In genomic region chr15:99449751-99450280, GRCm38 (mm10) we compare ENCODE assay signal across 7 mouse cellular contexts. TPM values are rescaled to one million over a fixed set of nuclear protein-coding genes. Genes with fewer than 3 reads are reported as not detected.
A peak's percentile ranks its signal among the peaks of the same experiment; 100 is the strongest.
DNase-seq lines count a peak whose midpoint lies in the region; ATAC-seq lines count a peak whose summit lies in the region.

No protein-coding gene starts in this region.

- no peak overlapping the region; the same call in 1 of the 2 replicates for H3K9ac ChIP-seq in kidney, embryonic 16.5 days (replicated peaks; ENCODE audit: low read length)
- no peak overlapping the region for H3K9ac ChIP-seq in forebrain, embryonic 12.5 days
- 0 out of 2 replicates have a peak overlapping the region, but pooled peaks have one; percentile 13 for H3K9ac ChIP-seq in liver, embryonic 13.5 days

- no peaks in the 10 kb centered on the region; the same call in 1 of the 2 replicates for H3K36me3 ChIP-seq in kidney, embryonic 16.5 days (ENCODE audit: insufficient read depth, low read length)
- H3K36me3 ChIP-seq in forebrain, embryonic 12.5 days (replicated peaks): 0 out of 2 replicates have a peak, but pooled peaks cover 4% of the 10 kb centered on the region
- no peaks in the 10 kb centered on the region for H3K36me3 ChIP-seq in liver, embryonic 13.5 days

- H3K4me2 ChIP-seq in kidney, embryonic 16.5 days (replicated peaks; ENCODE audit: low read depth, low read length): no peak overlapping the region
- H3K4me2 ChIP-seq in forebrain, embryonic 12.5 days: no peak overlapping the region
- peak overlapping the region; percentile 53 for H3K4me2 ChIP-seq in liver, embryonic 13.5 days

- H3K9me3 ChIP-seq in kidney, embryonic 16.5 days (ENCODE audit: low read length): no peaks in the 10 kb centered on the region
- no peaks in the 10 kb centered on the region for H3K9me3 ChIP-seq in forebrain, embryonic 12.5 days
- H3K9me3 ChIP-seq in liver, embryonic 13.5 days (replicated peaks): no peaks in the 10 kb centered on the region

- WGBS in kidney, embryonic 16.5 days: 55% methylated on average over 8 of the region's 8 CpGs
- WGBS in forebrain, embryonic 12.5 days: 92% methylated on average over 8 of the region's 8 CpGs
- WGBS in liver, embryonic 13.5 days (ENCODE audit: insufficient replicate concordance): 22% methylated on average over 8 of the region's 8 CpGs

- DNase-seq in kidney, postnatal 4 days: no peak
- peak; percentile 31 for DNase-seq in liver, embryonic 13.5 days
- DNase-seq in cerebellum, postnatal 4 days (ENCODE audit: low spot score in 2 of 2): no peak
- DNase-seq in spleen, postnatal 4 days (ENCODE audit: low spot score in 2 of 2): no peak

- ATAC-seq in kidney, embryonic 16.5 days (ENCODE audit: low FRiP score, low TSS enrichment): no peak
- peak; percentile 26; the same call in 1 of the 2 replicates for ATAC-seq in common myeloid progenitor, adult 5-6 weeks (replicated peaks; ENCODE audit: low read depth, poor library complexity, severe bottlenecking)
- no peak for ATAC-seq in forebrain, embryonic 12.5 days (ENCODE audit: low FRiP score)
- peak; percentile 78 for ATAC-seq in liver, embryonic 13.5 days (ENCODE audit: low read depth)

- no peak overlapping the region for H3K4me3 ChIP-seq in kidney, embryonic 16.5 days (ENCODE audit: low read length)
- no peak overlapping the region for H3K4me3 ChIP-seq in forebrain, embryonic 12.5 days (replicated peaks)
- H3K4me3 ChIP-seq in liver, embryonic 13.5 days (replicated peaks): 0 out of 2 replicates have a peak overlapping the region, but pooled peaks have one; percentile 14

- H3K27me3 ChIP-seq in kidney, embryonic 16.5 days (ENCODE audit: insufficient read depth, low read length): no peaks in the 10 kb centered on the region
- H3K27me3 ChIP-seq in forebrain, embryonic 12.5 days: no peaks in the 10 kb centered on the region
- H3K27me3 ChIP-seq in liver, embryonic 13.5 days: no peaks in the 10 kb centered on the region

- H3K27ac ChIP-seq in kidney, embryonic 16.5 days (ENCODE audit: low read length): peak overlapping the region; percentile 47
- peak overlapping the region; percentile 25; the same call in 1 of the 2 replicates for H3K27ac ChIP-seq in forebrain, embryonic 12.5 days
- H3K27ac ChIP-seq in liver, embryonic 13.5 days: peak overlapping the region; percentile 62

- H3K4me1 ChIP-seq in kidney, embryonic 16.5 days (ENCODE audit: insufficient read depth, low read length): peaks cover 19% of the 10 kb centered on the region
- H3K4me1 ChIP-seq in forebrain, embryonic 12.5 days: peaks cover 28% of the 10 kb centered on the region
- H3K4me1 ChIP-seq in liver, embryonic 13.5 days (replicated peaks): peaks cover 42% of the 10 kb centered on the region

RNA-seq across cellular contexts. Expression of gene Nckap5l, which starts 7.7 kb away (rescaled TPM):
- polyA plus RNA-seq in kidney, embryonic 16.5 days (2015; fragmentation: Nextera tagmentation; extraction: Ambion mirVana): 9.3 and 10.9 TPM in 2 replicates
- 0.78 and 6.7 TPM in 2 replicates for total RNA-seq in common myeloid progenitor, adult 5-6 weeks (2017)
- 11.8 and 12.0 TPM in 2 replicates for polyA plus RNA-seq in forebrain, embryonic 12.5 days (2016; fragmentation: Nextera tagmentation; extraction: Ambion mirVana)
- 0.85 and 1.1 TPM in 2 replicates for polyA plus RNA-seq in liver, embryonic 13.5 days (2015; fragmentation: Nextera tagmentation; extraction: Ambion mirVana)

RNA-seq across cellular contexts. Expression of gene Bcdin3d, which starts 24.7 kb away (rescaled TPM):
- polyA plus RNA-seq in kidney, embryonic 16.5 days (2015; fragmentation: Nextera tagmentation; extraction: Ambion mirVana): 16.8 and 18.2 TPM in 2 replicates
- 4.9 and 5.4 TPM in 2 replicates for total RNA-seq in common myeloid progenitor, adult 5-6 weeks (2017)
- polyA plus RNA-seq in forebrain, embryonic 12.5 days (2016; fragmentation: Nextera tagmentation; extraction: Ambion mirVana): 21.5 and 25.0 TPM in 2 replicates
- 7.3 and 7.4 TPM in 2 replicates for polyA plus RNA-seq in liver, embryonic 13.5 days (2015; fragmentation: Nextera tagmentation; extraction: Ambion mirVana)

RNA-seq across cellular contexts. Expression of gene Tmbim6, which starts 57.1 kb away (rescaled TPM):
- polyA plus RNA-seq in kidney, embryonic 16.5 days (2015; fragmentation: Nextera tagmentation; extraction: Ambion mirVana): 634 and 653 TPM in 2 replicates
- total RNA-seq in common myeloid progenitor, adult 5-6 weeks (2017): 92.2 and 125 TPM in 2 replicates
- 252 and 256 TPM in 2 replicates for polyA plus RNA-seq in forebrain, embryonic 12.5 days (2016; fragmentation: Nextera tagmentation; extraction: Ambion mirVana)
- polyA plus RNA-seq in liver, embryonic 13.5 days (2015; fragmentation: Nextera tagmentation; extraction: Ambion mirVana): 188 and 210 TPM in 2 replicates

Comparison
In these comparisons a context has a peak if more than half of its experiments do, and no peak if none do; other contexts are left out.
1. ATAC-seq: peak in common myeloid progenitor, adult 5-6 weeks (single experiment) and liver, embryonic 13.5 days (single experiment); none in kidney, embryonic 16.5 days (single experiment) and forebrain, embryonic 12.5 days (single experiment).
2. Peak in every context shown above with its lines, with median percentiles within 50 percentile points of each other: H3K27ac ChIP-seq.